Mouse (Mus musculus): ENCODE data around the gene Dph1.

DNA sequence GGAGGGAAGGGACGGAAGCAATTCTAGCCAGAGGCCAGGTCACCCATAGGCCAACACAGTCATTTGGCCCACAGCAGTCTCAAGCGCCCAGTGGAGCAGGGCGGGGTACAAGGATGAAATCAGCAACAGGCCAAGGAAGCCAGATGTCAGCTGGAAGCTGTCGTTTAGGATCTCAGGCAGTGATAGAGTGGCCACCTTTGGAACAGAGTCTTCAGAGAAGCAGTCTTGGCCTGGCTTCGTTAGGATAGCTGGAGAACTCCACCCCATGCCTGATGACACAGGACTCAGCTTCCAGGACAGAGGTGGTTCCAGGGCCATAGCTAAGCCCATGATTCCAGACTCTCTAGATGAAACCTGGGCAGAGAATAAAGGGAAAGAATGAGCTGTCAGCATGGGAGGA lies 50.6 kb downstream of the Dph1 start:
- TF ChIP-seq CTCF (IDR thresholded peaks at IDR 0.05; ENCODE audit: borderline replicate concordance, control insufficient read depth, extremely low read depth, insufficient read depth, low read length, poor library complexity) (no peak), POLR2A (IDR thresholded peaks at IDR 0.05; ENCODE audit: control insufficient read depth, extremely low read depth, insufficient read depth, low read length, poor library complexity) (no peak)

All from thymus, adult 2 months (tissue).